Mouse (Mus musculus): ENCODE data around the gene Tmem117.

DNA sequence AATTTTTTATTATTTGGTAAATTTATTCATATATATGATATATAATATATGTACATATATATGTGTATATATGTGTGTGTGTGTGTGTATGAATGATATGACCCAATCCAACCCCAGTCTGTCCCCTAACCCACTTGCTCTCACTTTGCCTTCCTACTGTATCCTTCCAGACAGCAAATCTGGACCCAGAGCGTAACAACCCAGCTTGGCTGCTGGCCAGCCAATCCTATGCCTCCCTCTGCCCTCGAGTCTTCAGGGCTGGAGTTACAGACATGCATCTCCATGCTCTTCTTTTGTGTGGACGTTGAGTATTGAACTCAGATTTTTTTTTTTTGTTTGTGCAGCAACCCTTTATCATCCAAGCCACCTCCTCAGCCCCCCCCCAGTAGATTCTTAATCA lies 304.4 kb downstream of the Tmem117 start:
- no peak for TF ChIP-seq POLR2A (IDR thresholded peaks at IDR 0.05; ENCODE audit: borderline replicate concordance, insufficient read depth, low read length)
- no peak for TF ChIP-seq CTCF (IDR thresholded peaks at IDR 0.05; ENCODE audit: borderline replicate concordance, insufficient read depth, low read depth, low read length)

All from cerebellum, adult 2 months (tissue).